Mouse (Mus musculus) MEL (cell line): ENCODE measurements at regions not wholly inside any gene's neighbourhood (a gene's known extent, or its start where the extent isn't known, plus 50 kb on each side); places are given as distances from the start of the nearest gene placed in this dataset.

Experiments
- DNase-seq: peaks from one replicate; pipeline ENCODE4 v3.0.0; 2011; ENCODE audit warnings: low read depth, low spot score
- H3K27ac ChIP-seq: 2 replicates; pipeline ENCODE4 v1.5.1; 2012; ENCODE audit warnings: low read depth, mild to moderate bottlenecking, control low read depth, low read length, moderate library complexity; ENCODE audit not compliant: control insufficient read depth
- H3K27me3 ChIP-seq, 2 experiments: fragments of 150-350 bp in 1 of 2; sonication (generic) in 1 of 2; 2 replicates each; pipeline ENCODE4 v1.6.1; 2012; ENCODE audit warnings: low read length in 2 of 2, mild to moderate bottlenecking in 2 of 2, improper control_type of control experiment in 1 of 2, moderate library complexity in 1 of 2; ENCODE audit not compliant: insufficient read depth in 2 of 2, control insufficient read depth in 1 of 2
- H3K36me3 ChIP-seq, 2 experiments: 2 replicates each; pipeline ENCODE4 v1.6.1; 2012 to 2014; ENCODE audit warnings: low read length in 2 of 2, improper control_type of control experiment in 1 of 2, inconsistent platforms in 1 of 2, mild to moderate bottlenecking in 1 of 2; ENCODE audit not compliant: insufficient read depth in 2 of 2, control insufficient read depth in 1 of 2
- H3K4me1 ChIP-seq, 2 experiments: fragments of 150-350 bp in 1 of 2; sonication (generic) in 1 of 2; 2 replicates each; pipeline ENCODE4 v1.6.1; 2012; ENCODE audit warnings: low read length in 2 of 2, improper control_type of control experiment in 1 of 2, mild to moderate bottlenecking in 1 of 2; ENCODE audit not compliant: insufficient read depth in 2 of 2, control insufficient read depth in 1 of 2
- H3K4me3 ChIP-seq, 2 experiments: fragments of 150-350 bp in 1 of 2; sonication (generic) in 1 of 2; 2 replicates each; pipeline ENCODE4 v1.5.1; 2012; ENCODE audit warnings: low read depth in 2 of 2, low read length in 2 of 2, mild to moderate bottlenecking in 2 of 2, moderate library complexity in 2 of 2, control low read depth in 1 of 2, improper control_type of control experiment in 1 of 2; ENCODE audit not compliant: control insufficient read depth in 1 of 2, insufficient read depth in 1 of 2
- H3K79me2 ChIP-seq: 2 replicates; pipeline ENCODE4 v1.6.1; 2012; ENCODE audit warnings: mild to moderate bottlenecking, low read length, moderate library complexity; ENCODE audit not compliant: control insufficient read depth, poor library complexity, insufficient read depth
- H3K9ac ChIP-seq: 2 replicates; pipeline ENCODE4 v1.6.1; 2012; ENCODE audit warnings: low read depth, mild to moderate bottlenecking, control low read depth, low read length, moderate library complexity; ENCODE audit not compliant: control insufficient read depth, poor library complexity, severe bottlenecking
- H3K9me3 ChIP-seq: fragments of 150-350 bp; sonication (generic); replicated peaks from 2 replicates; pipeline ENCODE4 v1.6.1; 2012; ENCODE audit warnings: mild to moderate bottlenecking, low read length, improper control_type of control experiment, moderate library complexity; ENCODE audit not compliant: insufficient read depth
- CHD2 ChIP-seq: IDR thresholded peaks from 2 replicates; pipeline ENCODE4 v1.6.1; 2011; ENCODE audit warnings: low read length, improper control_type of control experiment
- EP300 ChIP-seq, 2 experiments: IDR thresholded peaks; 2 replicates each; pipeline ENCODE4 v1.6.1; 2011; ENCODE audit warnings: improper control_type of control experiment in 2 of 2, low read length in 2 of 2, low read depth in 1 of 2, mild to moderate bottlenecking in 1 of 2
- HCFC1 ChIP-seq: IDR thresholded peaks from 2 replicates; pipeline ENCODE4 v1.6.1; 2012; ENCODE audit warnings: low read depth, mild to moderate bottlenecking, inconsistent platforms, low read length, improper control_type of control experiment, moderate library complexity
- JUND ChIP-seq: IDR thresholded peaks from 2 replicates; pipeline ENCODE4 v1.6.1; 2011; ENCODE audit warnings: low read depth, mild to moderate bottlenecking, improper control_type of control experiment, low read length
- MAFK ChIP-seq: IDR thresholded peaks from 2 replicates; pipeline ENCODE4 v1.6.1; 2011; ENCODE audit warnings: low read depth, mild to moderate bottlenecking, low read length, improper control_type of control experiment, borderline replicate concordance
- MAX ChIP-seq: IDR thresholded peaks from 2 replicates; pipeline ENCODE4 v1.6.1; 2011; ENCODE audit warnings: low read length, improper control_type of control experiment
- MEF2A ChIP-seq: IDR thresholded peaks from 2 replicates; pipeline ENCODE4 v1.6.1; 2014; ENCODE audit warnings: low read depth, mild to moderate bottlenecking, inconsistent platforms, low read length, improper control_type of control experiment; ENCODE audit not compliant: poor library complexity, insufficient replicate concordance, severe bottlenecking; ENCODE audit errors: extremely low read depth
- MXI1 ChIP-seq: IDR thresholded peaks from 2 replicates; pipeline ENCODE4 v1.6.1; 2011; ENCODE audit warnings: mild to moderate bottlenecking, low read depth, low read length, improper control_type of control experiment
- MYB ChIP-seq: IDR thresholded peaks from 2 replicates; pipeline ENCODE4 v1.6.1; 2011; ENCODE audit warnings: mild to moderate bottlenecking, low read depth, low read length, improper control_type of control experiment
- NRF1 ChIP-seq: IDR thresholded peaks from 2 replicates; pipeline ENCODE4 v1.6.1; 2014; ENCODE audit warnings: low read depth, mild to moderate bottlenecking, inconsistent platforms, low read length, improper control_type of control experiment, moderate library complexity; ENCODE audit not compliant: poor library complexity, insufficient read depth, severe bottlenecking
- POLR2A ChIP-seq, 2 experiments: IDR thresholded peaks; 2 replicates each; pipeline ENCODE4 v1.6.1; 2011 to 2012; ENCODE audit warnings: low read length in 2 of 2, mild to moderate bottlenecking in 2 of 2, control low read depth in 1 of 2, improper control_type of control experiment in 1 of 2, low read depth in 1 of 2, moderate library complexity in 1 of 2; ENCODE audit not compliant: control insufficient read depth in 1 of 2, insufficient read depth in 1 of 2, poor library complexity in 1 of 2
- POLR2AphosphoS2 ChIP-seq: IDR thresholded peaks from 2 replicates; pipeline ENCODE4 v1.6.1; 2011; ENCODE audit warnings: low read length, improper control_type of control experiment
- POLR2AphosphoS5 ChIP-seq: IDR thresholded peaks from 2 replicates; pipeline ENCODE4 v1.6.1; 2012; ENCODE audit warnings: low read depth, borderline replicate concordance, mild to moderate bottlenecking, inconsistent platforms, low read length, moderate library complexity, mixed read lengths
- RCOR1 ChIP-seq: IDR thresholded peaks from 2 replicates; pipeline ENCODE4 v1.6.1; 2012; ENCODE audit warnings: low read depth, mild to moderate bottlenecking, inconsistent platforms, low read length, improper control_type of control experiment
- SIN3A ChIP-seq: IDR thresholded peaks from 2 replicates; pipeline ENCODE4 v1.6.1; 2012; ENCODE audit warnings: low read length, improper control_type of control experiment, inconsistent platforms
- TBP ChIP-seq: IDR thresholded peaks from 2 replicates; pipeline ENCODE4 v1.8.0; 2011; ENCODE audit warnings: low read depth, low read length, improper control_type of control experiment
- TCF12 ChIP-seq: IDR thresholded peaks from 2 replicates; pipeline ENCODE4 v1.6.1; 2014; ENCODE audit warnings: low read depth, mild to moderate bottlenecking, inconsistent platforms, low read length, improper control_type of control experiment, moderate library complexity
- USF1 ChIP-seq: IDR thresholded peaks from 2 replicates; pipeline ENCODE4 v1.6.1; 2014; ENCODE audit warnings: low read depth, mild to moderate bottlenecking, inconsistent platforms, low read length, improper control_type of control experiment, moderate library complexity
- USF2 ChIP-seq, 2 experiments: IDR thresholded peaks; 2 replicates each; pipeline ENCODE4 v1.6.1; 2011 to 2012; ENCODE audit warnings: improper control_type of control experiment in 2 of 2, low read length in 2 of 2, borderline replicate concordance in 1 of 2, inconsistent platforms in 1 of 2, low read depth in 1 of 2, mild to moderate bottlenecking in 1 of 2; ENCODE audit not compliant: insufficient read depth in 1 of 2
- ZC3H11A ChIP-seq: IDR thresholded peaks from 2 replicates; pipeline ENCODE4 v1.6.1; 2012; ENCODE audit warnings: low read depth, mild to moderate bottlenecking, inconsistent platforms, low read length, improper control_type of control experiment
- ZKSCAN1 ChIP-seq: IDR thresholded peaks from 2 replicates; pipeline ENCODE4 v1.6.1; 2012; ENCODE audit warnings: low read depth, mild to moderate bottlenecking, inconsistent platforms, low read length, improper control_type of control experiment, moderate library complexity
- ZNF384 ChIP-seq: IDR thresholded peaks from 2 replicates; pipeline ENCODE4 v1.6.1; 2012; ENCODE audit warnings: low read depth, mild to moderate bottlenecking, inconsistent platforms, low read length, improper control_type of control experiment

DNA sequence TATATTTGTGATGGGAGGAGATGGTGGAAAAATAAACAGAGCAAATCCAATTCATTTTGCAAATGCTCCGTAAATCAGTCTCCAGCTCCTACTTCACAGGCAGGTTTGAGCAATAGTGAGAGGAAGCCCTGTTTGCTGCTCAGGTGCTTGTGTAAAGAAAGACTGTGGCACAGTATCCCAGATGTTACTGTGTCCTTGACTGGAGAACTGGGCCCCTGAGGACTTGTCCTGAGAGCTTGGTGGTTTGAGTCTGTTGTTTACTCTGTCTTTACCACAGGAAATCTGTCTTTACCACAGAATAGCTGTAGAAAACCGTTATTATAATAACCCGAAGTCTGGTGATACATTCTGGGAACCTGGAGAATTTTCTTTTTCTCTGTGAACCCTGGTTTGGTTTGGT, 112.4 kb downstream of the Olfr721-ps1 start:
- H3K4me1 ChIP-seq: no peaks in the 10 kb centered on the region
- H3K27me3 ChIP-seq: no peaks in the 10 kb centered on the region
- H3K79me2 ChIP-seq: no peaks in the 10 kb centered on the region
- no peaks in the 10 kb centered on the region for H3K36me3 ChIP-seq
- H3K27ac ChIP-seq: no peak overlapping the region
- H3K9ac ChIP-seq: no peak overlapping the region
- no peak for TF ChIP-seq SIN3A
- TF ChIP-seq TBP: no peak
- TF ChIP-seq RCOR1: no peak
- TF ChIP-seq NRF1: no peak
- TF ChIP-seq JUND: no peak
- no peak for TF ChIP-seq MXI1
- no peak for TF ChIP-seq ZC3H11A
- no peak for TF ChIP-seq EP300 (IDR thresholded peaks at IDR 0.05; ENCODE audit: low read depth in 1 of 2, low read length in 2 of 2)
- no peak for TF ChIP-seq ZNF384
- no peak for TF ChIP-seq POLR2A (IDR thresholded peaks at IDR 0.05; ENCODE audit: control insufficient read depth in 1 of 2, insufficient read depth in 1 of 2, low read depth in 1 of 2, low read length in 2 of 2, poor library complexity in 1 of 2)
- no peak for TF ChIP-seq USF1
- no peak for TF ChIP-seq POLR2AphosphoS2
- TF ChIP-seq MAFK: no peak
- TF ChIP-seq TCF12: no peak
- TF ChIP-seq MEF2A: no peak
- no peak for TF ChIP-seq HCFC1
- TF ChIP-seq USF2 (IDR thresholded peaks at IDR 0.05; ENCODE audit: borderline replicate concordance in 1 of 2, insufficient read depth in 1 of 2, low read depth in 1 of 2, low read length in 2 of 2): no peak
- no peak for TF ChIP-seq CHD2
- no peak for TF ChIP-seq POLR2AphosphoS5
- DNase-seq: no peak
- H3K9me3 ChIP-seq: no peaks in the 10 kb centered on the region
- no peak overlapping the region for H3K4me3 ChIP-seq

DNA sequence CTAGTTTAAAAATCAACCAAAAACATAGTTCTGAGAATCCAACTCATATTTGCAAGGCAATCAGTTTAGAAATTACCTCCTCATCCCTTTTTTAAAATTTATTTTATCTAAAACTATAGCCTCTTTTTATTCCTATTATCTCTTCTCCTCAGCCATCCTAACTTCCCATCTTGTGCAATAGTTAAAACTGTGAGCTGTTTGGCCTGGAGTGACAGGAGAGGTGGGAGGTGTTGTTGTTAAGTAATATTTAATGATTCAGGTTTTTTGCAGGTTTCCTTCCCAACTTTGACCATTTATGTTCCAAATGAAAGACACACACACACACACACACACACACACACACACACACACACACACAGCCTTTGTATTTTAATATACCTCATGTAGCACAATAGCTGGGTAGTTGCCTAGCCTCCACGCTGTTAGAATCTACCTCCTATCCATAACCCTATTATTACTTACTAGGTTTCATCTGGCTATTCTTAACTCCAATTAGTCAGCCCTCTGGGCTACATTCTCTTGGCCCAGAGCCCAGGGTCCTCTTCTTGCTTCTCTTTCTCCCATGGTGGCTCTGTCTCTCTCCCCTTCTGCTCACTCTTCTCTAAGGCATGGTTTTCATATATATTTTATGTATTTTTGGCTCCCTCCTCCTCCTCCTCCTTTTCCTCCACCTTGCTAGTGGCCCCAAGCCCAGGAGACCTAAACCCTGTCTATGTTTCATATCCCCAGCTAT, 113.5 kb downstream of the Olfr721-ps1 start:
- H3K79me2 ChIP-seq: no peaks in the 10 kb centered on the region
- no peaks in the 10 kb centered on the region for H3K4me1 ChIP-seq
- no peak overlapping the region for H3K9ac ChIP-seq
- no peak overlapping the region for H3K27ac ChIP-seq
- TF ChIP-seq ZKSCAN1: no peak
- no peak for TF ChIP-seq MAX
- no peak for TF ChIP-seq TBP
- TF ChIP-seq MEF2A: no peak
- no peak for TF ChIP-seq MXI1
- TF ChIP-seq MYB: no peak
- no peak for TF ChIP-seq POLR2A (IDR thresholded peaks at IDR 0.05; ENCODE audit: control insufficient read depth in 1 of 2, insufficient read depth in 1 of 2, low read depth in 1 of 2, low read length in 2 of 2, poor library complexity in 1 of 2)
- no peak for TF ChIP-seq USF1
- no peak for TF ChIP-seq EP300 (IDR thresholded peaks at IDR 0.05; ENCODE audit: low read depth in 1 of 2, low read length in 2 of 2)
- no peaks in the 10 kb centered on the region for H3K9me3 ChIP-seq
- no peak for DNase-seq
- H3K36me3 ChIP-seq: no peaks in the 10 kb centered on the region
- no peak overlapping the region for H3K4me3 ChIP-seq
- no peaks in the 10 kb centered on the region for H3K27me3 ChIP-seq
